Mouse (Mus musculus): ENCODE data around the gene Tsen34. TPM values are rescaled to one million over a fixed set of nuclear protein-coding genes. Genes with fewer than 3 reads are reported as not detected.

Gene Tsen34
- total and polyA plus RNA-seq, 3 experiments: 16.0 to 21.7 TPM; not detected in 1

GRCm38 (mm10) chr7:3675228-3675548 lies 17.5 kb upstream of the Tsen34 start:
- Histone ChIP-seq H3K4me3 (ENCODE audit: control insufficient read depth in 1 of 2, insufficient read depth in 1 of 2, low read depth in 2 of 2, low read length in 2 of 2) (no peak overlapping the region), H3K79me2 (ENCODE audit: control insufficient read depth, insufficient read depth, low read length, poor library complexity) (no peaks in the 10 kb centered on the region), H3K9me3 (replicated peaks; ENCODE audit: insufficient read depth, low read length) (no peaks in the 10 kb centered on the region), H3K36me3 (ENCODE audit: control insufficient read depth in 1 of 2, insufficient read depth in 2 of 2, low read length in 2 of 2) (no peaks in the 10 kb centered on the region), H3K4me1 (ENCODE audit: control insufficient read depth in 1 of 2, insufficient read depth in 2 of 2, low read length in 2 of 2) (no peaks in the 10 kb centered on the region), H3K9ac (ENCODE audit: control insufficient read depth, low read depth, low read length, poor library complexity, severe bottlenecking) (no peak overlapping the region), H3K27ac (ENCODE audit: control insufficient read depth, low read depth, low read length) (no peak overlapping the region), H3K27me3 (ENCODE audit: control insufficient read depth in 1 of 2, insufficient read depth in 2 of 2, low read length in 2 of 2) (no peaks in the 10 kb centered on the region)
- no peak for DNase-seq (ENCODE audit: low read depth, low spot score)
- TF ChIP-seq RCOR1 (IDR thresholded peaks at IDR 0.05; ENCODE audit: low read depth, low read length): no peak
- TF ChIP-seq USF2 (IDR thresholded peaks at IDR 0.05; ENCODE audit: borderline replicate concordance in 1 of 2, insufficient read depth in 1 of 2, low read depth in 1 of 2, low read length in 2 of 2): no peak

- TF ChIP-seq NELFE (IDR thresholded peaks at IDR 0.05; ENCODE audit: low read depth, low read length): no peak
- no peak for TF ChIP-seq E2F4 (IDR thresholded peaks at IDR 0.05; ENCODE audit: borderline replicate concordance, low read depth, low read length)
- TF ChIP-seq CTCF (IDR thresholded peaks at IDR 0.05 in 2 of 3, conservative IDR thresholded peaks at IDR 0.05 in 1 of 3; ENCODE audit: control insufficient read depth in 1 of 3, insufficient read depth in 1 of 3, low read depth in 2 of 3, low read length in 3 of 3, poor library complexity in 1 of 3, severe bottlenecking in 1 of 3): no peak
- no peak for TF ChIP-seq CHD2 (IDR thresholded peaks at IDR 0.05; ENCODE audit: low read length)
- TF ChIP-seq USF2 (IDR thresholded peaks at IDR 0.05; ENCODE audit: borderline replicate concordance in 1 of 2, insufficient read depth in 1 of 2, low read depth in 1 of 2, low read length in 2 of 2): no peak
- no peaks in the 10 kb centered on the region for H3K79me2 ChIP-seq (ENCODE audit: control insufficient read depth, insufficient read depth, low read length, poor library complexity)
Observed at GRCm38 (mm10) chr7:3676371-3676770, 16.3 kb upstream of the Tsen34 start.

GRCm38 (mm10) chr7:3677342-3677741 lies 15.3 kb upstream of the Tsen34 start, which contains the start of gene Tmc4:
Gene Tmc4 (minus strand): TSS chr7:3677553.
- Histone ChIP-seq H3K79me2 (ENCODE audit: control insufficient read depth, insufficient read depth, low read length, poor library complexity) (no peaks in the 10 kb centered on the region), H3K9ac (ENCODE audit: control insufficient read depth, low read depth, low read length, poor library complexity, severe bottlenecking) (no peak within 1 kb of the TSS), H3K9me3 (replicated peaks; ENCODE audit: insufficient read depth, low read length) (no peaks in the 10 kb centered on the region), H3K4me1 (ENCODE audit: control insufficient read depth in 1 of 2, insufficient read depth in 2 of 2, low read length in 2 of 2) (no peaks in the 10 kb centered on the region), H3K27me3 (ENCODE audit: control insufficient read depth in 1 of 2, insufficient read depth in 2 of 2, low read length in 2 of 2) (no peaks in the 10 kb centered on the region), H3K36me3 (ENCODE audit: control insufficient read depth in 1 of 2, insufficient read depth in 2 of 2, low read length in 2 of 2) (no peaks in the 10 kb centered on the region), H3K27ac (ENCODE audit: control insufficient read depth, low read depth, low read length) (no peak within 1 kb of the TSS), H3K4me3 (ENCODE audit: control insufficient read depth in 1 of 2, insufficient read depth in 1 of 2, low read depth in 2 of 2, low read length in 2 of 2) (no peak within 1 kb of the TSS)
- DNase-seq (ENCODE audit: low read depth, low spot score): no peak
- TF ChIP-seq MYB (IDR thresholded peaks at IDR 0.05; ENCODE audit: low read depth, low read length) (no peak), POLR2AphosphoS2 (IDR thresholded peaks at IDR 0.05; ENCODE audit: low read length) (no peak), GATA1 (IDR thresholded peaks at IDR 0.05; ENCODE audit: low read depth, low read length) (no peak), KAT2A (conservative IDR thresholded peaks at IDR 0.05; ENCODE audit: low read depth, low read length) (no peak), NRF1 (IDR thresholded peaks at IDR 0.05; ENCODE audit: insufficient read depth, low read depth, low read length, poor library complexity, severe bottlenecking) (no peak), MXI1 (IDR thresholded peaks at IDR 0.05; ENCODE audit: low read depth, low read length) (no peak), MAFK (IDR thresholded peaks at IDR 0.05; ENCODE audit: borderline replicate concordance, low read depth, low read length) (no peak), POLR2AphosphoS5 (IDR thresholded peaks at IDR 0.05; ENCODE audit: borderline replicate concordance, low read depth, low read length) (no peak), RCOR1 (IDR thresholded peaks at IDR 0.05; ENCODE audit: low read depth, low read length) (no peak), MAZ (IDR thresholded peaks at IDR 0.05; ENCODE audit: low read depth, low read length) (no peak), ZC3H11A (IDR thresholded peaks at IDR 0.05; ENCODE audit: low read depth, low read length) (no peak), ELF1 (IDR thresholded peaks at IDR 0.05; ENCODE audit: low read depth, low read length) (no peak), NELFE (IDR thresholded peaks at IDR 0.05; ENCODE audit: low read depth, low read length) (no peak), MAX (IDR thresholded peaks at IDR 0.05; ENCODE audit: low read length) (no peak), GABPA (IDR thresholded peaks at IDR 0.05; ENCODE audit: low read depth, low read length) (no peak)

More at GRCm38 (mm10) chr7:3676371-3676770, 16.3 kb upstream of the Tsen34 start:
- Histone ChIP-seq H3K4me3 (ENCODE audit: control insufficient read depth in 1 of 2, insufficient read depth in 1 of 2, low read depth in 2 of 2, low read length in 2 of 2) (no peak overlapping the region), H3K9ac (ENCODE audit: control insufficient read depth, low read depth, low read length, poor library complexity, severe bottlenecking) (no peak overlapping the region), H3K4me1 (ENCODE audit: control insufficient read depth in 1 of 2, insufficient read depth in 2 of 2, low read length in 2 of 2) (no peaks in the 10 kb centered on the region), H3K27me3 (ENCODE audit: control insufficient read depth in 1 of 2, insufficient read depth in 2 of 2, low read length in 2 of 2) (no peaks in the 10 kb centered on the region), H3K9me3 (replicated peaks; ENCODE audit: insufficient read depth, low read length) (no peaks in the 10 kb centered on the region), H3K36me3 (ENCODE audit: control insufficient read depth in 1 of 2, insufficient read depth in 2 of 2, low read length in 2 of 2) (no peaks in the 10 kb centered on the region), H3K27ac (ENCODE audit: control insufficient read depth, low read depth, low read length) (no peak overlapping the region)
- no peak for DNase-seq (ENCODE audit: low read depth, low spot score)

Measured in MEL (cell line).